Mouse (Mus musculus) cerebellum, adult 11-12 months (tissue): ENCODE results near the gene Pltp.
"Not testable (repeated sequence)": the region's sequence is repeated elsewhere in the genome, so short reads cannot be mapped to it uniquely, and the experiment has no call there.

Source experiments
- DNase-seq: peaks from one replicate; pipeline ENCODE4 v3.0.0; 2022

Pltp gene

DNA sequence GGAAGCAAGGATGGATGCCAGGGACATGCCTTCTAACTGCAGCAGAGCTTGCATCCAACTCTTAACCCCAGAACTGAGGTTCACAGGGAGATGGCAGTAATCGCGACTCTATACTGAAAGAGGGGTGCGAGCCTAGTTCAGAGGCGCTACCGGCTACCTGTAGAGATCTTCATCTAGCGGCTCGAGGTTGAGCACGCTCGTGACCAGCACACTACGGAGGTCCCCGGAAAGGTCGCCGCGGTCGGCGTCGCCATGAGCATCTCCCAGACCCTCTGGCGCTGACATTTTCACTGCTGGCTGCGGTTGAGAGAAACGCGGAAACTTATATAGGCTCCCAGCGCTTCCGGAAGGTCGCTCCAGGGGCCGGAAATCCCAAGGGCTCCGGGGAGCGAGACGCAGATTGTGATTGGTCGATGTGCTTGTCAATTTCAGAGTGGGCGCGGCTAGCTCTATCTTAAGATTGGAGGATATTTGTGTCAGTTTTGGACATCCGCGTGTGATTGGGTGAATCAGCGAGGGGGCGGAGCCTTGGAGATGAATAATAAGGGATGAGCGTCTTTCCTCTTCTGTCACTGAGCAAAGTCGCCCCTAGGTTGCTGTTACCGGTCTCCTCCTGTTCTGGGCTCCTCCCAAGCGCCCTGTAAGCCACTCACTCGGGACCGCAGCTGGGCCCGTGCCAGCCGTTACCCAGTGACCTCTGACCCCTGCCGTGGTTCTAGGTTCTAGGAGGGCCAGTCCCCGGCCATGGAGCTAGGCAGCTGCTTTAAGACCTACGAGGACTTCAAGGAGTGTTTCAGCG lies 52.8 kb downstream of the Pltp start, which contains the start of the genes Acot8 and Zswim3:
Gene Acot8 (minus strand): TSS at position 350 of the 799 bp plus-strand sequence.
Gene Zswim3 (plus strand): TSS at position 566 of the 799 bp plus-strand sequence.
- peak; percentile 97 for DNase-seq

DNA sequence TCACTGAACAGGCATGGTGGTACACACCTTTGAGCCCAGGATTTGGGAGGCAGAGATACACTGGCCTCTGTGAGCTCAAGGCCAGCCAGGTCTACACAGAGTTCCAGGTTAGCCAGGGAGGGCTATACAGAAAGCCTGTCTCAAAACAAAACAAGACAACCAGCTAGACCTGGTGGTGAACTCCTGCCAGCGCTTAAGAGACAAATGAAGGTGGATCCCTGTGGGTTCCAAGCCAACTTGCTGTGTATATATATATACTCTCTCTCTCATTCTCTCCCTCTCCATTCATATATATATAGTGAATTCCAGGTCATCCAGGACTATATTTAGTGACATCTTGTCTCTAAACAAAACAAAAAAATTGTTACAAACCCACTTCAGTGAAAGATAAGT lies 53.6 kb downstream of the Pltp start:
- DNase-seq, result no peak

DNA sequence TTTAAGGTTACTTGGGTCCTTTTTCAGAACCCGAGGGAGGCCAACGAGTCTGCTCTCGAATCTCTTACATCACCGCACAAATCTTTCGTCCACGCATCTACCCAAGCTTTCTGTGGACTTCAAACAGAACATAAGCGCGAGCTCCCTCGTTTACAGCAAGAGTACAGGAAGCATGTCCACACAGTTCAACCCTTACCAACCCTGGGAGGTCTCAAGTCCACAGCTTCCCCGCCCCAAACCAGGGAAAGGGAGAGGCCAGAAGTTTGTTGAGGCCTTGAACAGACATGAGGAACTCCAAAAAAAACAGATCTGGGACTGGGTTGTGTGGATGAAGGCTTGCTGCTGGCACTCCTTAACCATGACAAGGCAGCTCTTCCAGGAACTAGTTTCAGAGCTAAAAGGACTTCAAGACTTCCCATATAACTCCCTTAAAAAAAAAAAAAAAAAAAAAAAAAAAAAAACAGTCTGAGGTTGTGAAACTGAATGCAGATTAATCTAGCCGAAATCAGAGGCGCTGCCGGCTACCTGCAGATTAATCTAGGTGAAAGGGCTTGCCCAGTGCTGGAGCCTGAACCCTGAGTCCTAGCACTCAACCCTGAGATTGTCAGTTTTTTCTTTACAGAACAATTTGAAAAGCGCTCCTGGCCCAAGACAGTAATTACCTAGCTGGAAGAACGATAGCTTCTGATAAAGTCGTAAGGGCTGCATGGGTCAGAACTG lies 54.1 kb downstream of the Pltp start:
- DNase-seq, result no peak

DNA sequence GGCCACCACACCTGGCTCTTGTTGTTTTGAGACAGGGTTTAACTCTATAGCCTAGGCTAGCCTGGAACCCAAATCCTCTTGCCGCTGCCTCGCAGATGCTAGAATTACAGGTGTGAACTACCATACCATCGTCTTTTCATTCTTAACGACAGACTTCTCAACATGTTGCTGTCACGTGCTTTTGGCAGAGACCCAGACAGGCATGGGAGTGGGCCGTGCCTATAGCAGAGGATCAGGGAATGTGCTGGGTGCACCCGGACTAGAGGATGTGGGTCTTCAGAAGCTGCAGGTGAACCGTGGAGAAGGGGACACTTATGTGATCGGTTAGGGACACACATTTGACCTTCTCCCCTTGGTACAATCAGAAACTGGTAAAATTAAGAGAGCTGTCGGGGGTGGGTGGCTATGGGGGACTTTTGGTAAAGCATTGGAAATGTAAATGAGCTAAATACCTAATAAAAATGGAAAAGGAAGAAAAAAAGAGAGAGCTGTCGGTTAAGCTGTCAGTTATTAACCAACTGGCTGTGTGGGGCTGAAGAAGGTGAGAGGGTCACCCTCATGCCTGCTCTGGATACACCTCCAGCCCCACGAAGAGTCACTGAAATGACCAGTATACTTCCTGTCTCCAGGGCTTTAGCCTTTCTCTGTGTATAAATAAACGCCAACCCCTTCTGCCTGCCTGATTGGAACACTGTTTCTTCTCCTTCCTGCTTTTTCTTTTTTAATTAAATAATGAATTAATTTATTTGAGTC lies 57.1 kb downstream of the Pltp start:
- DNase-seq, result no peak

DNA sequence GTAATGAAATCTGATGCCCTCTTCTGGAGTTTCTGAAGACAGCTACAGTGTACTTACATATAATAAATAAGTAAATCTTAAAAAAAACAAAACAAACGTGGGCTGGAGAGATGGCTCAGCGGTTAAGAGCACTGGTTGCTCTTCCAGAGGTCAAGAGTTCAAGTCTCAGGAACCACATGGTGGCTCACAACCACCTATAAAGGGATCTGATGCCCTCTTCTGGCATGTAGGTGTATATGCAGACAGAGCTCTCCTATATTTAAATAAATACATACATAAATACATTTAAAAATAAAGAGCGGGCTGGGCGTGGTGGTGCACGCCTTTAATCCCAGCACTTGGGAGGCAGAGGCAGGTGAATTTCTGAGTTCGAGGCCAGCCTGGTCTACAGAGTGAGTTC lies 59.0 kb downstream of the Pltp start:
- DNase-seq, result not testable (repeated sequence)

DNA sequence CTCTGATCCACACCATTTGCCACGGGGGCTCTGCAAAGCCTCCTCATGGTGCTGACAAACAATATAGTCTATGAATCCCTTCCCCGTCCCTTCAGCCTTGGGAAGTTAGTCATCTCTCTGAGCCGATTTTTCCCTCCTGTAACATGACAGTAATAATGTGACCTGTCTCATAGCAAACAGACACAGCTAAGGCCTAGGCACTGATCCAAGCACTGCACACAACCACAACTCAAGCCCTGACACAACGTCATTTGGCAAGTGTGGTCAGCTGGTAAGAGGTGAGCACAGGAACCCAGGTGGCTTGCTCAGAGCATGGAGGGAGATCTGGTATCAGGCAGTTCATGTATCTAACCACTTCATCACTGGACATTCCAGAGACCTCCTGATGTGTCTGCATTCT lies 61.6 kb downstream of the Pltp start:
- peak; percentile 20 for DNase-seq

DNA sequence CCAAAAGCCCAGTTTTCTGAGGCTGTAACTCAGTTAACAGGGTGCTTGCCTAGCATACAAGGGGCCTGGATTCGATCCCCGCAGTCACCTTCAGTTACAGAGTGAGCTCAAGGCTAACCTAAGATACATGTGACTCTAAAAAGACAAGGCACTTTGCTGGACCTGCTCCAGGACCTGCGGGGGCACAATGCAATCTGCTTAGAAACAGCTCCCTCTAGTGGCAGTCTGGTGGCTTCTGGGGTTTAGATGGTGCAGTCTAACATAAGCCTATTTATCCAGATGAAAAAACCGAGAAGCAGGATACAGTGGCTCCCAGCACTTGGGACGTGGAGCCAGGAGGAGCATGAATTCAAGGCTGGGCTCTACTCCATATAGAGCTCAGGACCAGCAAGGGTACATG lies 63.2 kb downstream of the Pltp start:
- DNase-seq, result peak; percentile 82

DNA sequence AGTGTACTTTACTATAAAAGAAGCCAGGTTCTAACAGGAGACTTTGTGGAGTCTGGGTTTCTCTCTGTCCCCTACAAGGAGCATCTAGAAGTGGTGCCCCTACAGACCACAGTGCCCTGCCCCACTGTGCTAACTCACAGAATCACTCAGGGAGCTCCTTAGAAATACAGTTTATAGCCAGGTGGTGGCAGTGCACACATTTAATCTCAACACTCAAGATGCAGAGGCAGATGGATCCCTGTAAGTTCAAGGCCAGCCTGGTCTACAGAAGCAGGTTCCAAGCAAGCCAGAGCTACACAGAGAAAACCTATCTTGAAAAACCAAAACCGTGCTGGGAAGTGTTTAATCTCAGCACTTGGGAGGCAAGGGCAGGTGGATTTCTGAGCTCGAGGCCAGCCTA lies 63.7 kb downstream of the Pltp start:
- DNase-seq, result peak; percentile 31

DNA sequence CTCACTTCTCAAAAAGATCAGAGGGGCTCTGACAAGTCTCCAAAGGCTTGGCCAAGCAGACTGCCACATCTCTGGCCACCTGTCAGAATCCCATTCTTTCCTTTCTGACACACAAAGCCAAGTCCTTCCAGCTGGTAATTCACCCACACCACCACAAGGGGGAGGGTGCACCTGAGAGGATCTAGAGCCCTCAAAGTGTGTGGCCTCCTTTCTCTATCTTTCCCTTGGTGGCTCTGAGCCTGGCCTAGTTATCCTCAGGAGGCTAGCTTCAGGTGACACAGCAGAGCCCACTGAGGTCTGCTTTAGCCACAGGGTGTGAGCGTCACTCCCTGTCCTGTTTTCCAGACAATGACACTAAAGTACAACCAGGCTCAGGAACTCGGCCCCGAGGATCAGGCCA lies 64.3 kb downstream of the Pltp start:
- peak; percentile 81 for DNase-seq

DNA sequence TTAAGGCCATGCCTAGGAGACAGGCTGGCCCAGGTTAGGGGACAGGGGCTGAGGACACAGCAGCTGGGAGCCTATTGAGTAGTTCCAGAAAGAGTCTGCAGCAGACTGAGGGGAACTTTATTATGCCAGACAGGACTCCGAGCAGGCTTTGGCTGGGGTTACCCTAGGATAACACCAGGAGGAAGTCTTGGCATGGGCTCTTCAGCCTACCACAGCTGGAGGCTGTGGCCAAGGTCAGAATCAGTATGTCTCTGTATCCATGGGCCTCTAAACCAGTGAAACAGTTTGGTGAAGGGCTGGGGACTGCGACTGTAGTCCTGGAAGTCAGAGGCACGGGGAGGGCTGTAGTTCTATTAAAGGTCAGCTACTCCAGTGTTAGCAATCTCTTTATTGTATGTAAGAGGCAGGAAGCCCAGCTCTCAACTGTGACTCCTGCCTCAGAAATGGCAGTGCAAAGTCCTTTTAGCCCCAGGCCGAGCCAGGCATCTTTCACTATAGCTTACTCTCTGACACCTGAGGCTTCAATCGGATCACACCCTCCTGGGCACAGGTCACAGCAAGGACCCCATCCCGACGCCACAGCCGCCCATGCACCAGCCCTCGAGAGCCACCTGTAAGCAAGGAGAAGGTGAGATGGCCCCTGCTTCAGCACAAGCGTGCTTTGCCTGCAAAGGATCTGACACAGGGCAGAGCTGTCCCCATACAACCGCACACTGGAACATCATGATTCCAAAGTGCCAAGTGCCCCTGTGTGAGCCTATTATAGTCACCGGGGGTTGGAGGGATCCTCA lies 64.9 kb downstream of the Pltp start:
- peak; percentile 47 for DNase-seq

DNA sequence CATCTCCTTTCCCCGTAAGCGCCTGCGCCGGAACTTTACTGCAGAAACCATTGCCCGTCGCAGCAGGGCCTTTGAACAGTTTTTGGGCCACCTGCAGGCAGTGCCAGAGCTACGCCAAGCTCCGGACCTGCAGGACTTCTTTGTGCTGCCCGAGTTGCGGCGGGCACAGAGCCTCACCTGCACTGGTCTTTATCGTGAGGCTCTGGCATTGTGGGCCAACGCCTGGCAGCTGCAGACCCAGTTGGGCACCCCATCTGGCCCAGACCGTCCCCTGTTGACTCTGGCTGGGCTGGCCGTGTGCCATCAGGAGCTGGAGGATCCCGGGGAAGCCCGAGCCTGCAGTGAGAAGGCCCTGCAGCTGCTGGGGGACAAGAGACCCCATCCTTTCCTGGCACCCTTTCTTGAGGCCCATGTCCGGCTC lies 65.7 kb downstream of the Pltp start:
- DNase-seq, result peak; percentile 70

DNA sequence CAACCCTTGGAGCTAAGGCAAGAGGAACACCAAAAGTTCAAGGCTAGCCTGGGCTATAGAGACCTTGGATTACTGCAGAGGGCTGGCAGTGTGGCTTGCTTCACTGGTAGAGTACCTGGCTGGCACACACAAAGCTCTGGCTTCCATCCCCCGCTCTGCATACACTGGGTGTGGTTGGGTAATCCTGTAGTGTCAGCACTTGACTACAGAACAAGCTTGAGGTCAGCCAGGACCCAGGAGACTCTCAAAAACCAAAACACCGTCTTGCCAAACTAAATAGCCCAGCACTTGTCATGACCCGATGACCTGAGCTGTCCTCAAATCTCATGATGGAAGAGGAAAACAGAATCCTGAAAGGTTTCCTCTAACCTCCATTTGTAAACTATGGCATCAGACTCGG lies 67.1 kb downstream of the Pltp start:
- peak; percentile 37 for DNase-seq
